Mouse (Mus musculus): ENCODE results near the gene A130010J15Rik. TPM values are rescaled to one million over a fixed set of nuclear protein-coding genes. Genes with fewer than 3 reads are reported as not detected.
A peak's percentile ranks its signal among the peaks of the same experiment; 100 is the strongest.

The A130010J15Rik gene
- polyA plus RNA-seq (2015; fragmentation: Nextera tagmentation; extraction: Ambion mirVana), result 13.6 and 14.1 TPM in 2 replicates

DNA sequence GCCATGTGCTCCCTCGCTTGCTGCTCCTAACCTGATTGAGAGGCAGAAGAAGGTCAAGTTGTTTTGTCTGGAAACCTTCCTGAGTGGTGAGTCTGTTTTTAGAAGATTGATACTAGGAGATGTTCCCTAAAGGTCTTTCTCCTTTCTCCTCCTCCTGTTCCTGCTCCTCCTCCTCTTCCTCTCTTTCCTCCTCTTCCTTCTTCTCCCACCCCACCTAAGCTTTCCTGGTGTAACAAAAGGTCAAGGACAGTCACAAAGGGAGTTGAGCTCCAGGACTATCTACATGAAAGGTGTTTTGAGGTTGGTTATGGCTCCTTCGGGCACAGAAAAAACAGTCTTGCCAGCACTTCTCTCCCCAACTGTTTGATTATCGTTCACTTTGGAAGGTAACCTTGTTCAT lies at the start of gene A130010J15Rik:
TSS of gene A130010J15Rik (plus strand) at position 301 of the 400 bp plus-strand sequence.
- 91% methylated on average over 3 of the region's 3 CpGs for WGBS
- Histone ChIP-seq H3K27ac (no peak within 1 kb of the TSS), H3K36me3 (no peaks in the 10 kb centered on the region), H3K4me3 (no peak within 1 kb of the TSS), H3K4me1 (peaks cover 18% of the 10 kb centered on the region; the same call in 1 of the 2 replicates), H3K9me3 (no peaks in the 10 kb centered on the region), H3K4me2 (no peak within 1 kb of the TSS), H3K27me3 (no peaks in the 10 kb centered on the region), H3K9ac (no peak within 1 kb of the TSS)
- no peak for ATAC-seq (ENCODE audit: borderline replicate concordance, extremely low read depth, low FRiP score, low TSS enrichment)

DNA sequence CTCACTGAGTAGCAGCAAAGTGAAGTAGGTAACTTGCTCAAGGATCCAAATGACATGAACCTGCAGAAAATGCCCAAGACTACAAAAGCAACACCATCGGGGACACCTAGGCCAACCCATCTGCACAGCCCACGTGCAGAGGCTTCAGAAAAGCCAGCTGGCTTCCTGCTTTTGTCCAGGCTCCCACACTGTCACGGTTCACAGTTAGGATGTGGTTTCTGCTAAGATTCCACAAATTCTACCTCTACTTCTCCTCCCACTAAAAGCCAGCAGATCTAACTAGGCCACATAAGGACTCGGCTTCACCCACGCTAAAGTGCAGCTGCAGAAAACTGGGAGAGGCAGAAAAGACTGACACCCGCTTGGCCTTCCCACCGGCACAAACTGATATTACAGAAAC lies 45.1 kb upstream of the A130010J15Rik start:
- Histone ChIP-seq H3K9me3 (no peaks in the 10 kb centered on the region), H3K4me1 (no peaks in the 10 kb centered on the region), H3K9ac (no peak overlapping the region), H3K27me3 (no peaks in the 10 kb centered on the region), H3K27ac (no peak overlapping the region), H3K4me3 (no peak overlapping the region), H3K36me3 (peaks cover 79% of the 10 kb centered on the region), H3K4me2 (no peak overlapping the region)
- ATAC-seq (ENCODE audit: borderline replicate concordance, extremely low read depth, low FRiP score, low TSS enrichment), result no peak
- WGBS, result 89% methylated on average over 7 of the region's 7 CpGs

DNA sequence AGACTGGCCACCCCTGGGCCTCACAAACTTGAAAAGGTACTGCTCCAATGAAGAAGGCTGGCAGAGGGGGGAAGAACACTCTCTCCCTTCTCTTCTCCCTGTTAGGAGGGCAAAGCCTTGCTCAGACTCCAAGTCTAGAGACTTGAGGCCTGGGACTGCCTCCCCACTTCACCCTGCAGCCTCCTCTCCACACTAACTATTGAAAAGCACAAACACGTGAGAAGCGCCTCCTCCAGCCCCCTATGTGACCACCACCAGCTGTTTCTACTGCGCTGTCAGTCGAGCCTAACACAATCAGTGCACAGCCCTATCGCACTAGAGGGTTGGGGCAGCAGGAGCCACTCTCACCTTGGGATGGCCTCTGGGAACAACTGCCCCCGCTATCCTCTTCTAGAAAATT lies 44.6 kb upstream of the A130010J15Rik start:
- H3K4me1 ChIP-seq, result no peaks in the 10 kb centered on the region
- H3K4me3 ChIP-seq, result no peak overlapping the region
- no peaks in the 10 kb centered on the region for H3K9me3 ChIP-seq
- ATAC-seq (ENCODE audit: borderline replicate concordance, extremely low read depth, low FRiP score, low TSS enrichment), result no peak
- H3K9ac ChIP-seq, result no peak overlapping the region
- peaks cover 78% of the 10 kb centered on the region for H3K36me3 ChIP-seq
- H3K27me3 ChIP-seq, result no peaks in the 10 kb centered on the region
- 90% methylated on average over 6 of the region's 6 CpGs for WGBS
- no peak overlapping the region for H3K27ac ChIP-seq
- H3K4me2 ChIP-seq, result no peak overlapping the region

DNA sequence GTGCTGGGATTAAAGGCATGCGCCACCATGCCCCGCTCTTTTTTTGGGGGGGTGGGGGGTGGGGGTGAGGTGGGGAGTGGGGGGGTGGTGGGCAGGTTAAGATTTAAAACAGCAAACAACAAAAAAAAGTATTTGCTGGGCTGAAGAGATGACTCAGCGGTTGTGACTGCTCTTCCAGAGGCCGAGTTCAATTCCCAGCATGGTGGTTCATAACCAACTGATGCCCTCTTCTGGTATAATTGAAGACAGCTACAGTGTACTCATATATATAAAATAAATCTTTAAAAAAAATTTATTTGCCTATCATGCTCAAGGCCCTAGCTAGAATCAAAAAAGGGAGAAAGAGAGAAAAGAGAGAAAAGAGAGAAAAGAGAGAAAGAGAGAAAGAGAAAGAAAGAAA lies 42.0 kb upstream of the A130010J15Rik start:
- peaks cover 7% of the 10 kb centered on the region for H3K4me1 ChIP-seq
- no peak overlapping the region for H3K4me3 ChIP-seq
- no peak overlapping the region for H3K9ac ChIP-seq
- no peak overlapping the region for H3K27ac ChIP-seq
- peaks cover 55% of the 10 kb centered on the region for H3K36me3 ChIP-seq
- 73% methylated on average over 4 of the region's 4 CpGs for WGBS
- no peak overlapping the region for H3K4me2 ChIP-seq
- H3K27me3 ChIP-seq, result no peaks in the 10 kb centered on the region
- no peaks in the 10 kb centered on the region for H3K9me3 ChIP-seq
- ATAC-seq (ENCODE audit: borderline replicate concordance, extremely low read depth, low FRiP score, low TSS enrichment), result no peak

DNA sequence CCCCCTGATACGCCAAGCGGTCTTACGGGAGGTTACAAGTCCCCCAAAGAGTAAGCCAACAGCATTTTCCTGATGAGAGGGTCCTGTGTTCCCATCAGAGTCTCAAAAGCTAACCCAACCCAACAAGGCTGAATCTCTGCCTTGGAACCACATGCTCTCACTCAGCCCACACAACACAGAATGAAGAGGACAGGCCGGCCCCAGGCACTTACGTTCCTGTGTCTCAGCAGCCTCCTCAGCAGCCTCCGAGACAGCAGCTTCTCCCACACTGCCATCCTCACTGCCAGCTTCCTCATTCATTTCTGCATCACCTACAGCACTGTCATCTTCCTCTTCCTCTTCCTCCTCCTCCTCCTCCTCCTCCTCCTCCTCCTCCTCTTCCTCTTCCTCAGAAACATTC lies 39.8 kb upstream of the A130010J15Rik start:
- Histone ChIP-seq H3K9me3 (no peaks in the 10 kb centered on the region), H3K27ac (no peak overlapping the region), H3K36me3 (peaks cover 33% of the 10 kb centered on the region), H3K4me1 (peaks cover 7% of the 10 kb centered on the region), H3K4me3 (no peak overlapping the region), H3K9ac (no peak overlapping the region), H3K27me3 (no peaks in the 10 kb centered on the region), H3K4me2 (no peak overlapping the region)
- 91% methylated on average over 6 of the region's 6 CpGs for WGBS
- ATAC-seq (ENCODE audit: borderline replicate concordance, extremely low read depth, low FRiP score, low TSS enrichment), result no peak

DNA sequence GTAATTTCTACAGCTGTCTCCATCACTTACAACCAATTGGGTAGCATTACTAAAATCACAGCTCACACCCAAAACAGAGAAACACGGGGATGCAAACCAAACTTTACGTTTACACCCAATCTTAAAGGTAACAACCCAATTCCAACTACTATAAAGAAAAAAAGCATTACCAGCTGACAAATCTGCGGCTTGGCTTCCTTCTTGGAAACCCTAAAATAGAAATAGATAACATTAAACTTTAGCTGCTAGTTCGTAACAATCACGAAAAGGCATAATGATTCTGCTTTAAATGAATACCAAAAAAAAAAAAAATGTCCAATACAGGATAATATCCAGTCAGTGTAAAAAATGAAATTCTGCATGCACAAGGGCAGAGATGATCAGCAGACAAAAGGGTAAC lies 38.5 kb upstream of the A130010J15Rik start:
- Histone ChIP-seq H3K4me3 (peak overlapping the region; percentile 94), H3K4me1 (peaks cover 7% of the 10 kb centered on the region), H3K27me3 (no peaks in the 10 kb centered on the region), H3K27ac (no peak overlapping the region), H3K9ac (peak overlapping the region; percentile 73), H3K9me3 (no peaks in the 10 kb centered on the region), H3K4me2 (peak overlapping the region; percentile 57), H3K36me3 (peaks cover 22% of the 10 kb centered on the region)
- WGBS, result 22% methylated on average over 5 of the region's 5 CpGs
- no peak for ATAC-seq (ENCODE audit: borderline replicate concordance, extremely low read depth, low FRiP score, low TSS enrichment)

DNA sequence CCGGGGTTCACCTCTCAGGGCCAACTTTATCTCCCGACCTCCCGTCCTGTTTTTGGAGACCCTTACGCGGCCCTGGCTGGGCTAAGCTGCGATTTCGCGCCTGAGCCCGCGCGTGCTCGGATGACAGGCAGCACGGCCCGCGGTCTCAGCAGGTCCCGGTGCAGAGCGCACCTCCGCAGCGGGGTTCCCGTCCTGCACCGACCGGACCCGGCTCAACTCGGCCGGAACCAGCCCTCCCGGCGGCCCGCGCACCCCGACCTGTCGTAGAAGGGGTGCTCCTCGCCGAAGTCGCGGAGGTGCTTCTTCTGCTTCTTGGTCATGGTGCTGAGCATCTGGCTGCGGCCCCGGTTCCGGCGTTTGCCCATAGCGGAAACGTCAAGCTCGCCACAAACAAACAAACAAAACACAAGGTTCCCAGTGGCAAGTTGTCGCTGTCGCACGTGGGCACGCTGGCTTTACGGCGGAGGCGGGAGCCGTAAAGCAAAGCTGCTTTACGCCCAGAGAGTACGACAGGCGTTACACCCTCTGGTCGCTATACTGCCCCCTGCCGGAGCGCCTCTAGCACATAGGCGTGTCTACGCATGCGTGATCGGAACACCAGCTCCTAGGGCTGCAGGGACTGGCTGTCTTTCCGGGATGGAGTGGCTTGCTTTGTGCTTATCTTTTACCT lies 37.9 kb upstream of the A130010J15Rik start, which contains the start of gene Diexf:
TSS of gene Diexf (minus strand) at position 487 of the 670 bp plus-strand sequence.
- Histone ChIP-seq H3K4me1 (peaks cover 7% of the 10 kb centered on the region), H3K36me3 (peaks cover 19% of the 10 kb centered on the region), H3K27me3 (no peaks in the 10 kb centered on the region), H3K9ac (peak within 1 kb of the TSS; percentile 73), H3K4me2 (peak within 1 kb of the TSS; percentile 57), H3K9me3 (no peaks in the 10 kb centered on the region), H3K4me3 (peak within 1 kb of the TSS; percentile 94), H3K27ac (no peak within 1 kb of the TSS)
- WGBS, result under 1% methylated on average over 61 of the region's 61 CpGs
- ATAC-seq (ENCODE audit: borderline replicate concordance, extremely low read depth, low FRiP score, low TSS enrichment), result peak; percentile 93

DNA sequence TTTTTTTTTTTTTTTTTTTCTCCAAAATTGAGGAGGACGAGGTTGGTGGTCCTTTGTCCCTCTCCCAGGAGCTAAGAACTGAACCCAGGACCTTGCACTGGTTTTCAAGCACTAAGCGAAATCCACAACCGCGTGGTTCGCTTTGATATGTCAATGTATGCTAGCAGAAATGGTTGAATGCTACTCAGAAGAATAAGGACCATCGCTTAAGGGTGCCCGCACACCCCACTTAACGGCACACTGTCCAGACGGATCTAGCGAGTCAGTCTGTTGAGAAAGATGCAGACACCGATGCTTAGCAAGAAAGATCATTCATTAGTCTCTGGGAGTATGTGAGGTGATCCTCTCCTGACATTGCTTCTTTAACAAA lies 37.4 kb upstream of the A130010J15Rik start:
- Histone ChIP-seq H3K4me3 (peak overlapping the region; percentile 94), H3K27ac (no peak overlapping the region), H3K4me2 (peak overlapping the region; percentile 51), H3K27me3 (no peaks in the 10 kb centered on the region; the same call in 1 of the 2 replicates), H3K36me3 (peaks cover 19% of the 10 kb centered on the region), H3K9ac (no peak overlapping the region), H3K9me3 (no peaks in the 10 kb centered on the region), H3K4me1 (peaks cover 7% of the 10 kb centered on the region)
- ATAC-seq (ENCODE audit: borderline replicate concordance, extremely low read depth, low FRiP score, low TSS enrichment), result peak; percentile 43; the same call in 1 of the 2 replicates
- WGBS, result 27% methylated on average over 11 of the region's 11 CpGs

DNA sequence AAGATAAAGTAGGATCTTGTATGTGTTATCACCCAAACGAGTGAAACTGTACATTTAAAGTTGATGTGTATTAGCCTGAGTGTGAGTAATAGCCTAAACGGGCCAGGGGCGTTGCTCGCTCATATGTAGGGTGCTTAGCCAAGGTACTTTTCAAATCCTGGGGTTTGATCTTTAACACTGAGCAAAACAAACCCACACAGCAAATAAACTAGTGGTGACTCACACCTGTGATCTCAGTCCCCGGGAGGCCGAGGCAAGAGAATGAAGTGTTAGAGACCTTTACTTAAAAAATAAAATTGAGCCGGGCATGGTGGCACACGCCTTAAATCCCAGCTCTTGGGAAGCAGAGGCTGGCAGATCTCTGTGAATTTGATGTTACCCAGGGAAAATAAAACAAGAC lies 37.0 kb upstream of the A130010J15Rik start:
- Histone ChIP-seq H3K4me3 (peak overlapping the region; percentile 94), H3K4me1 (peaks cover 7% of the 10 kb centered on the region), H3K9me3 (no peaks in the 10 kb centered on the region), H3K27me3 (no peaks in the 10 kb centered on the region; the same call in 1 of the 2 replicates), H3K36me3 (peaks cover 19% of the 10 kb centered on the region), H3K9ac (no peak overlapping the region), H3K4me2 (peak overlapping the region; percentile 51; the same call in 1 of the 2 replicates), H3K27ac (no peak overlapping the region)
- WGBS, result 64% methylated on average over 8 of the region's 8 CpGs
- ATAC-seq (ENCODE audit: borderline replicate concordance, extremely low read depth, low FRiP score, low TSS enrichment), result no peak

DNA sequence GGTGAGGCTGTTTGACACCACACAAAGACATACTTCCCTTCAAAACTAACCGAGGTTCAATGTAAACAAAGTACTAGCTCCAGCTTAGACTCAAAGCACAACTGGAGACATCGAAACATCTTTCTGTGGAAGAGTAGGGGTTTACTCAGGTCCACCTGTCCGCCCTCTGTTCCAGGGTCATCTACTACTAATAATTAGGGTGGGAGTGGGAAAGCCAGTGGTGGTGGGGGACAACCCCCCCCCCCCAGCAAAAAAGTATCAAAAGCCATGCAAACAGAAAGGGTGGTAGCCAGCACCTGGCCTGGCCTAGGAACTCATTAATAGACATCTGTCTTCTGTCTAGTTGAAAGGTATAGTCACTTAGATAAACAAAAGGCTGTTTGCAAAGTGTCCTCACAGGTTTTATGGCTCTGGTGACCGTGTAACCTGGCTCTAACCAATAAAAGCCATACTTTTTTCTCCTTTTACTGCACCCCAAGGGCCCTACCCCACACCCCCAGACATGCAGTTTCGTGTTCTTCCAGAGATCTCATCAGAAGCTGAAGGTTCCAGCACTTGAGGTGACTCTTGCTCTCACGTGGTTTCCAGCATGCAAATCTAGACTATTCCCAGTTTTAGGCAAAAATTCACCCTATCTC lies 36.4 kb upstream of the A130010J15Rik start:
- H3K4me1 ChIP-seq, result peaks cover 7% of the 10 kb centered on the region
- ATAC-seq (ENCODE audit: borderline replicate concordance, extremely low read depth, low FRiP score, low TSS enrichment), result no peak
- H3K27ac ChIP-seq, result no peak overlapping the region
- no peak overlapping the region for H3K9ac ChIP-seq
- WGBS, result 51% methylated on average over 6 of the region's 6 CpGs
- no peak overlapping the region for H3K4me2 ChIP-seq
- peaks cover 18% of the 10 kb centered on the region for H3K36me3 ChIP-seq
- H3K9me3 ChIP-seq, result no peaks in the 10 kb centered on the region
- no peaks in the 10 kb centered on the region; the same call in 1 of the 2 replicates for H3K27me3 ChIP-seq
- H3K4me3 ChIP-seq, result no peak overlapping the region

DNA sequence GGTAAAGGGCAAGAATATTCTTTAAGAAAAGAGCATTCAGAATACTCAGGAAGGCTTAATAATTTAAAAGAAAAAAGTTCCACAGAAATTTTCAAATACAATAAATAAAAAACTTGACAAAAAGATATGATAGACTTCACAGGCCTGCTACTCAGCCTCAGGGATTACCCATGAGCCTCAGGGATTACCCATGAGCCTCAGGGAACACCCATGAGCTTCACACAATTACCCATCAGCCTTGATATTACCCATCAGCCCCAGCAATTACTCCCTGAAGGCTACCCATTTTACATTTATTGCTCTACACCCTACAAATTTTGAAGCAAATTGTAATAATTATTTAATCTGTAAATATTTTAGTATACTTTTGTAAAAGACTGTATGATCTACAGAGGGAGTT lies 35.5 kb upstream of the A130010J15Rik start:
- Histone ChIP-seq H3K27me3 (no peaks in the 10 kb centered on the region; the same call in 1 of the 2 replicates), H3K27ac (no peak overlapping the region), H3K4me3 (no peak overlapping the region), H3K4me2 (no peak overlapping the region), H3K36me3 (peaks cover 8% of the 10 kb centered on the region), H3K9me3 (no peaks in the 10 kb centered on the region), H3K9ac (no peak overlapping the region), H3K4me1 (peaks cover 7% of the 10 kb centered on the region)
- ATAC-seq (ENCODE audit: borderline replicate concordance, extremely low read depth, low FRiP score, low TSS enrichment), result no peak

DNA sequence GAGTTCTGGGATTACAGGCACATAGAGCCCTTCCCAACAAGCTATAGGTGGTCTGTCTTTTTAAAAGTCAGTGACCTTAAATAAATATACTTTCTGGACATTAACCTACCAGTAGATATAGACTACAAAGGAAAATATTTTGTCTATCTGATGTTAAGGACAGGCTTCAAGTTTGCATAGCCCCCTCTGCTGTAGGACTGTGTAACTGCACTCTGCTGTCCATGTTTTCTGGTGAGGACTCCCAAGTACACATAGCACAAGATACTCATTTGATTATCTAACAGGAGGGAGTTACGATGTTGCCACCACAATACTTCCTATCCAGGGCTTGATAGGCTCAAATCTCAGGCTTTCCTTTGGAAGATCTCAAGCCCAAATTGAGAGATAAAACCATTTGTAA lies 34.1 kb upstream of the A130010J15Rik start:
- no peak for ATAC-seq (ENCODE audit: borderline replicate concordance, extremely low read depth, low FRiP score, low TSS enrichment)
- no peak overlapping the region for H3K4me3 ChIP-seq
- H3K36me3 ChIP-seq, result no peaks in the 10 kb centered on the region

More for the DNA sequence above, 34.1 kb upstream of the A130010J15Rik start:
- no peak overlapping the region for H3K4me2 ChIP-seq
- H3K27ac ChIP-seq, result no peak overlapping the region
- H3K27me3 ChIP-seq, result no peaks in the 10 kb centered on the region; the same call in none of the 2 replicates
- WGBS, result 76% methylated on average over 1 of the region's 1 CpGs
- peaks cover 6% of the 10 kb centered on the region for H3K4me1 ChIP-seq
- no peaks in the 10 kb centered on the region for H3K9me3 ChIP-seq
- no peak overlapping the region for H3K9ac ChIP-seq
